Mouse (Mus musculus) embryonic fibroblast, embryonic 13.5 days (primary cell): ENCODE measurements around the gene Thop1.

Experiments used
- CTCF ChIP-seq: IDR thresholded peaks from 2 replicates; pipeline ENCODE4 v1.5.1; 2011; ENCODE audit warnings: mild to moderate bottlenecking, control low read depth, low read length, moderate library complexity, borderline replicate concordance; ENCODE audit not compliant: insufficient read depth
- POLR2A ChIP-seq: IDR thresholded peaks from 2 replicates; pipeline ENCODE4 v1.6.1; 2011; ENCODE audit warnings: low read depth, mild to moderate bottlenecking, control low read depth, low read length, moderate library complexity

- TF ChIP-seq CTCF (peak; percentile 42; the same call in 1 of the 2 replicates), POLR2A (no peak)
These were observed 47.1 kb upstream of the Thop1 start for GRCm38 (mm10) chr10:81022744-81023143.
